Mouse (Mus musculus) brain, embryonic 14.5 days (tissue): Measurements from ENCODE around the gene Gjd3.

ENCODE experiments used
- CTCF ChIP-seq: fragments of 200-500 bp; IDR thresholded peaks from 2 replicates; pipeline ENCODE4 v1.5.1; 2012; ENCODE audit warnings: inconsistent platforms, mild to moderate bottlenecking, moderate library complexity, borderline replicate concordance; ENCODE audit not compliant: insufficient read depth, insufficient read length; ENCODE audit errors: extremely low read depth
- POLR2A ChIP-seq: fragments of 200-500 bp; IDR thresholded peaks from 2 replicates; pipeline ENCODE4 v1.6.1; 2012; ENCODE audit warnings: mild to moderate bottlenecking, inconsistent platforms, borderline replicate concordance; ENCODE audit not compliant: poor library complexity, insufficient read depth, insufficient read length, severe bottlenecking; ENCODE audit errors: extremely low read depth

GRCm38 (mm10) chr11:99026899-99027440 lies 44.2 kb upstream of the Gjd3 start:
- TF ChIP-seq CTCF (no peak), POLR2A (no peak)
